Mouse (Mus musculus): ENCODE results near the gene 9030612E09Rik.

The 9030612E09Rik gene

DNA sequence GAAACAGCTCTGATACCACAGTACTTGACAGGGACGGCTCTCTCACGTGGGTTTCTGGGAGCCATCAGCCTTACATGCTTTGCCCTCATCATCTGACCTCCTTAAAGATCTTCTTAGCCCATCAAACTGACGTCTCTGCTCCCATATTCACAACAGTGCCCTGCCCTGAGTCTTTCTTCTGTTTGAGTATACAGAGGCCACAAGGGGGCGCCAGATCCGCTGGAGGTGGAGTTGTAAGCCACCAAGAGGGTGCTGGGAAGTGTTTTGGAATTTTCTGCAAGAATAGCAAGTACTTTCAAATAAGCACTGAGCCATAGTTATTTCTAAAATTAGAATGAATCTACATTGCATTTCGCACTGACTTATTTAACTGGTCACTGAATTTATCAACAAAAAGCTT is 37.4 kb downstream of the 9030612E09Rik start:
- no peak for DNase-seq

DNA sequence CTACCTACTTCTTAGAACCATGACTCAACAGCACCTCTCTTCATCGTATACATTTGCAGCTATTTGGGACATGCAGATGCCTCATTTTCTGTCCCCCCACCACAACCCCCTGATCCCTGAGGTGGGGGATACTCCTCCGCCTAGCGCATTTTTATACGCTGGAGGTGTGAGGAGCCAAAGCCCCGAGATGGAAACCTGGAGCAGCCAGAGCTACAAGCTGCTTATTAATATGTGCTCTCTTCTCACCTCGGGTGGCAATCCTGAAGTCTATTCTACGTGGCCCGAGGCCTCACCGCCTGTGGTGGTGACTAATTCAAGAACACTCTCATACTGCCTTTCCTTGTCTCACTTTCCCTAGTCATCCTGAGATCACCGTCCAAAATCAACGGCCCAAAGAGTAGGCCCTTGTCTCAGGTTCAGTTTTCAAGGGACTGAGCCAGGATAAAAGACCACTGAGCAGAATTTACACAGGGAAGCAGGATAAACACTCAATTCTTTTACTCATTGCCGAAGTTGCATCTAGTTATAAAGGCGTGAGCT is 42.9 kb downstream of the 9030612E09Rik start:
- no peak for DNase-seq

DNA sequence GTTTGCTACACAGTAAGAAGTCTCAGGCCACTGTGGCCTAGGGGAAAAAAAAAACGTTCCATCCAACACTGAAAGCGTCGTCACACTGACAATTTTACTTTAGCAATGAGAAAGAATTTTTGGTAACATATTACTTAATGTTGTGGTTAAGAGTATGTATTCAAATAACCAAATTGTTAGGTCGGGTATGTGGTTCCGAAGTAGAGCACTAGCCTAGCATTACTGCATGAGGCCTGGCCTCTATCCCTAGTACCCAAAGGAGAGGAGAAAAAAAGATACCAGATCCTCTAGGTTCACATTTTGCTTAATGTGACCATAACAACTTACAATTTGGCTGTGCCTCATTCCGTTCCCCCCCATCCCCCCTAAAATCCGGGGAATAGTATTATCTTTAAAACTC is 46.0 kb downstream of the 9030612E09Rik start:
- DNase-seq, result no peak

DNA sequence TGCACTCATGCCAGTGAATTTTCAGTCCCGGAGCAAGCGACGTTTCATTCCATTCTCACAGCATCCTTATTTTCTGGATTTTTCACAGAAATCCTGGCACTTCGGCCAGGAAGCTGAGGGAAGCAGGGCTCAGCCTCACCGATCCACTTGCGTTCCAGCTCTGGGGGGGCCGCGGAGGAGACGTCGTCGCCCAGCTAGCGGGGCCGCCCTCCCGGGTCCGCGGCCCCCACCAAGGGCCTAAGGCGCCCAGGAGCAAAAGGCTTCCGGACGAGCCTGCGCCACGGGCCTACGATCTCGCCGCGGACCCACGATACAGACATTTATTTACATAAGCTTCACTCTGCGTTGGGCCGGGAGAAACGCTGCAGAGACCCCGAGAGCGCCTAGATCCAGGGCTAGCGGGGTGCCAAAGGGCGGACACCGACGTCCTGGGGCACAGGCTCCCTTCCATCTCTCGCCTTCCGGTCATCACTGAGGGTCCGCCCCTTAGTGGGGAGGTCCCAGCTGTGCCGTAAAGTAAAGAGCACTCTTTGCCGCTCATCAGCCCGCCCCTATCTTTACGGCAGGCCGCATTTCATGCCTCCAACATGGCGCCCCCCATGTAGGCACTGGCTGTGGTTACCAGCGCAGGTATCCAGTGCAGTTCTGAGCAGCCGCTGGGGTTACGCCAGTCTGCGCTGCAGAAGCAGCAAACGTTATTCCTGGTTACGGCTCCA is 46.6 kb downstream of the 9030612E09Rik start, which contains the start of gene Pdss2:
TSS of gene Pdss2 (plus strand) at position 577 of the 716 bp plus-strand sequence.
- peak; percentile 96 for DNase-seq

DNA sequence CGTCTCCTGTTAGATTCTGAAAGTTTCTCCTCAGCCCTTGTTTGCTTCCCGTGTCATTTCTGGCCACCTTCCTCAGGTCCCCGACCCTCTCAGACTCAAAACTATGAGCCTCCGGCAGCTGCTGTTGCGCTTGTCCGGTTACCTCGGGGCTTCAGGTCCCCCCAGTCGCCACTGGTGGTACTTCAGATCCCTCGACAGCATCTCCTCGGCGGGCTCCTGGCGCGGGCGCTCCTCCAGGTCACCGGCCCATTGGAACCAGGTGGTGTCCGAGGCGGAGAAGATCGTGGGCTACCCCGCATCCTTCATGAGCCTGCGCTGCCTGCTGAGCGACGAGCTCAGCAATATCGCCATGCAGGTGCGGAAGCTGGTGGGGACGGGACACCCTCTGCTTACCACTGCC is 47.2 kb downstream of the 9030612E09Rik start:
- no peak for DNase-seq

DNA sequence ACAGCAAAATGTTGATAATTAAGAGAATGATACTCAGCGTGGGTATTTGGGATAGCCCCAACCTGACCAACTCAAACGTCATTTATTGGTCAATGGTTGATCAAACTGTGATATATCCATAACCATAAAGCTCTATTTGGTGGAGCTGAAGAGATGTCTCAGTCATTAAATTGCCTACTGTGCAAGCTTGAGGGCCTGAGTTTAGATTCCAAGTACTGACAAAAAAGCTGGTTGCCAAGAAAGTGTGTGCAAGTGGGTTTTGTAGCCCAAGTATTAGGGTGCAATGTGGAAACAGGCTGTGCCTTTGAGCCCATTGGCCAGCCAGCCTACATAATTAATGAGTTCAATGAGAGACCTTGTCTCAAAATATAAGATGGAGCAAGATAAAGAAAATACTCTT is 48.9 kb downstream of the 9030612E09Rik start:
- DNase-seq, result no peak
